Mouse (Mus musculus): ENCODE results near the gene Gal3st3.

DNA sequence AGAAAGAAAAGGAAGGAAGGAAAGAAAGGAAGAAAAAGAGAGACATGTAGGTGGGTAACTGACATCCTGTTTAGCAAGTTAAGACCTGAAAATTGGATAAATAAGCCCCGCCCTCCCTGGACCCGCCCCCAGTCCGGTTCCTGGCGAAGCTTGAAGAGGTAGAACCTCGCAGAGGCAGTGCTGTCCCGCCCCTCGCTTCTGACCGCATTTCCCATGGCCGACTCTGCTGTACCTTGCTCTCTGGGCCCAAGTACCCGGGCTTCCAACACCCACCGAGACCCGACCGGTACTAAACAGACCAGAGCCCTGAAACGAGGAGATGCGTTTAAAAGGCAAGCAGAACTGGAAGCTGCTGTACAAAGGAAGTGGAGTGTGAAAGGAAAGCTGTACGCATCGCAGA, 25.7 kb downstream of the Gal3st3 start:
- TF ChIP-seq CTCF (IDR thresholded peaks at IDR 0.05; ENCODE audit: low read depth) (no peak), EP300 (IDR thresholded peaks at IDR 0.05; ENCODE audit: low read depth) (no peak)

Measured in liver, embryonic 14.5 days (tissue).